Mouse (Mus musculus) CD4-positive naive resting alpha-beta T cell, adult 57 days (primary cell): ENCODE data around the gene Khdc4. TPM values are rescaled to one million over a fixed set of nuclear protein-coding genes. Genes with fewer than 3 reads are reported as not detected.

ENCODE experiments used
- total RNA-seq: library from RNA; stranded (reverse); gene quantifications from one replicate; pipeline ENCODE4 v1.2.4, GENCODE M21; 2023

The Khdc4 gene
- 126 TPM for total RNA-seq

GRCm38 (mm10) chr3:88684980-88685941, at the start of gene Khdc4:
Gene Khdc4 (plus strand): TSS chr3:88685803.

GRCm38 (mm10) chr3:88652846-88653515, 32.6 kb upstream of the Khdc4 start, which contains the start of gene Rxfp4:
Gene Rxfp4 (minus strand): TSS chr3:88653142.

GRCm38 (mm10) chr3:88716399-88717197, 31.0 kb downstream of the Khdc4 start, which contains the start of gene Rit1:
Gene Rit1 (plus strand): TSS chr3:88716838.

Other genes starting within 250 kb of the Khdc4 start
- gene Sema4a, start 224.6 kb upstream of the Khdc4 start, total RNA-seq, result 98.8 TPM
- 27.9 TPM for gene Lmna, start 175.8 kb upstream of the Khdc4 start, total RNA-seq
- gene Mex3a, start 153.4 kb upstream of the Khdc4 start, total RNA-seq, result 3.0 TPM
- not detected for gene Rab25, start 137.5 kb upstream of the Khdc4 start, total RNA-seq
- 78.7 TPM for gene Lamtor2, start 132.7 kb upstream of the Khdc4 start, total RNA-seq
- gene Ubqln4, start 132.0 kb upstream of the Khdc4 start, total RNA-seq, result 50.1 TPM
- gene Ssr2, start 109.9 kb upstream of the Khdc4 start, total RNA-seq, result 78.1 TPM
- gene Arhgef2, start 79.8 kb upstream of the Khdc4 start, total RNA-seq, result 165 TPM
- gene Rxfp4, start 32.7 kb upstream of the Khdc4 start, total RNA-seq, result not detected
- 30.4 TPM for gene Rit1, start 31.0 kb downstream of the Khdc4 start, total RNA-seq
- 8.5 TPM for gene Syt11, start 89.4 kb downstream of the Khdc4 start, total RNA-seq
- 78.1 TPM for gene Gon4l, start 149.4 kb downstream of the Khdc4 start, total RNA-seq
- gene Msto1, start 228.2 kb downstream of the Khdc4 start, total RNA-seq, result 15.3 TPM